Mouse (Mus musculus): ENCODE results near the gene Spata16. TPM values are rescaled to one million over a fixed set of nuclear protein-coding genes. Genes with fewer than 3 reads are reported as not detected.

Gene Spata16
- total RNA-seq, 2 experiments from 2014 or later = not detected

DNA sequence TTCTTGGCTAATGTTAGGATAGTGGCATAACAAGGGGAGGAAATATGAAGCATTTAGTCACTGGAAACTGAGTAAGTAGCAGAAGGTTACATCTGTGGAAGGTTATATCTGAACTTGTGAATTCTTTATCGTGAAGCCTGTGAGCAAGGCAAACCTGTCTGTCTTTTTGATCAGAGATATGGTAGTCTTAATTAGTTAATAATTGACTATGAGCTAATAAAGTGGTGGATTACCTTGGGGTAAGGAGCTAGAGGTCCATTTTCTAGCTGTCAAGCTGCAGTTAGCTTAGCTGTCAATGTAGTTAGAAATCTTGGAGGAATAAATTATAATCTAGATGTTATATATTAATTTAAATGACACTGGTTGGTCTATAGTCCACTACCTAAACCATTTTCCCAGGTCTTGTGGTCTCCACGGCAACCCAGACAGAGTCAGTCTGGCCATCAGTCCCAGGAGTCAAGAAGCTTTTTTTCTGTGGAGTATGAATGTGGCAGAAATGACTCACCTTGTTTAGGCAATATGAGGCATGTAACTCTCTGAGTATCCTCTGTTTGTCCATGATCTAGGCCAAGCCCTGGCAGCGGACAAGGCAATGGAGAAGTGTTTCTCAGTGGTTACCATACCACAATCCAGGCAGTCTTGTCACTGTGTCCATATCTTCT lies 331.6 kb downstream of the Spata16 start:
- intact Hi-C loops (cut with DNase I) = no loop called here
- DNase-seq = no peak

- intact Hi-C loops (cut with DNase I) = no loop called here
These were observed 333.1 kb downstream of the Spata16 start for GRCm38 (mm10) chr3:26970529-26970928.

GRCm38 (mm10) chr3:26971276-26971675 lies 333.9 kb downstream of the Spata16 start:
- no peak for DNase-seq
- intact Hi-C loops (cut with DNase I) = no loop called here

More at GRCm38 (mm10) chr3:26970529-26970928, 333.1 kb downstream of the Spata16 start:
- DNase-seq = no peak

- DNase-seq = no peak
- intact Hi-C loops (cut with DNase I) = no loop called here
These were observed 334.7 kb downstream of the Spata16 start for GRCm38 (mm10) chr3:26972105-26972504.

GRCm38 (mm10) chr3:26979603-26980002 lies 342.2 kb downstream of the Spata16 start:
- DNase-seq = peak in 1 of 2 experiments; percentile 2
- intact Hi-C loops (cut with DNase I) = no loop called here

- intact Hi-C loops (cut with DNase I) = no loop called here
- no peak for DNase-seq
These were observed 343.0 kb downstream of the Spata16 start for GRCm38 (mm10) chr3:26980371-26980770.

DNA sequence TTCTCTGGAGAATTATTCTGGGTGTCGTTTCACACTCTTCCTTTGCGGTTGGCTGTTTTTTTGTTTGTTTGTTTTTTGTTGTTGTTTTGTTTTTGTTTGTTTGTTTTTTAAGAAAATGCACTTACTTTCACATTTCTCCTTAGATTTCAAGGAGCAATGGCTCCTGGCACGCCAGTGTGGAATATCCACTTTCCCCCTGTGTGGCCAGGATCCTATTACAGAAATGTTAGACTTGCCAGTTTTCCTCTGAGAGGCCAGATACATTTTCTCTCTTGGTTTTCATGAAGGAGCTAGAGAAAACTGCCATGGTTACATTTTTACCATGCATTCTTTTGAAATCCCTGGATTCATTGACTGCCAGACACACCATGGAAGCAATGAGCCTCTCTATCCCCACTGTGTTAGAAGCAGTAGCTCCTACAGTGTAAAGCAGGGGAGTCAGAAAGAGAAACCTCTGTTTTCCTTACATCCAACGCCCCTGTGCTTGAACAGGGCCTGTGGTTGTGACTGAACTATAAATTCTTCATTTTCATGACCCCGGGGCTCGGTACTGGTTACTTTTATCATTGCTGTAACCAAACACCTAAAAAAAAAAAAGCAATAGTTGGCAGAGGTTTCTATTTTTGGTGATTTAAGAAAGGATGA lies 344.7 kb downstream of the Spata16 start:
- DNase-seq = no peak
- intact Hi-C loops (cut with DNase I) = no loop called here

- DNase-seq = no peak
- intact Hi-C loops (cut with DNase I) = no loop called here
These were observed 346.3 kb downstream of the Spata16 start for GRCm38 (mm10) chr3:26983749-26984148.

DNA sequence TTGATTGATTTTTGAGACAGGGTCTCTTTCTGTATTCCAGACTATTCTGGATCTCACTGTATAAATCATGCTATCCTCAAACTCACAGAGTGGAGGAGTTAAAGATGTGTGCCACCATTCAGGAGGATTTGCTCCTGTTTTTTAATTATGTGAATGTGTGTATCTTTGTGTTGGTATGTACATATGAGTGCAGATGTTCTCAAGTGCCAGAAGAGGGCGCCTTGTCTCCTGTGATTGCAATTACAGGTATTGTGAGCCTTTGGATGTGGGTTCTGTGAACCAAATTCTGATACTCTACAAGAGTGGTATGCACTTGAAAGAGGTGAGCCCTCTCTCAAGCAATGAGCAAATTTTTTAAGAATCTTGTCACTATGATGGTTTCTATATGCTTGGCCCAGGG lies 369.4 kb downstream of the Spata16 start:
- intact Hi-C loops (cut with DNase I) = no loop called here
- DNase-seq = no peak

DNA sequence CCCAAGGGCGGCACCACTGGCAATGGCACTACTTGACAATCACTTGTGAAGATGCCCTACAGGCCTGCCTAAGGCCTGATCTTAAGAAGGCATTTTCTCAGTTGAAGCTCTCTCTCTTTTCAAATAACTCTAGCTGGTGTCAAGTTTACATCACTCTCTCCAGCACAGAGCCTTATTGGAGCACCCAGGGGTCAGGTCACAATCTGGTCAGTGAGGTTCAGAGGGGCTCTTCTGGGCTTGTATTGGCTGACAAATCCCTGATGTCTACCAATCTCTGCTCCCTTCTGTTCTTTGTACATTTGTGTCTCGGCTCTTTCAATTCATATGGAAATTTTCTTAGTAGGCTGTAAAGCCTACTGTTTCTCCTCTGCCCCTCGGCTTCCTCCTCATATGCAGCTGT lies 390.5 kb downstream of the Spata16 start:
- intact Hi-C loops (cut with DNase I) = no loop called here
- DNase-seq = no peak

DNA sequence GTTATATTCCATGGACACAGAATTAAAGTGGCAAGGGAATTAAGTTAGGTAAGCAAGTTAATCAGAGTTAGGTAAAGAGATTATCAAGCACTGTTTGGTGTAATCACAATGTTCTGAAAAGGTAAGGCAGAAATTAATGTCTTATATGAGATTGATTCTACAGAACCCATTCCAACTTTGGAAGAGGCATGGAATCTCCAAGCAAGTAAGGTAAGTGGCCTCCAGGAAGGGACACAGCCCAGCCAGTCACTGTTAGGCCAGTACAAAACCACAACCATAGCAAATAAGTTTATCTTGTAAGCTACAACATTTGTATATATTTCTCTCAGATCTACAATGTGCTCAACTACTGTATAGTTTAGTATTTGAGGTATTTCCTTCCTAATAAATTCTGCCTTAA lies 391.1 kb downstream of the Spata16 start:
- DNase-seq = no peak
- intact Hi-C loops (cut with DNase I) = no loop called here

DNA sequence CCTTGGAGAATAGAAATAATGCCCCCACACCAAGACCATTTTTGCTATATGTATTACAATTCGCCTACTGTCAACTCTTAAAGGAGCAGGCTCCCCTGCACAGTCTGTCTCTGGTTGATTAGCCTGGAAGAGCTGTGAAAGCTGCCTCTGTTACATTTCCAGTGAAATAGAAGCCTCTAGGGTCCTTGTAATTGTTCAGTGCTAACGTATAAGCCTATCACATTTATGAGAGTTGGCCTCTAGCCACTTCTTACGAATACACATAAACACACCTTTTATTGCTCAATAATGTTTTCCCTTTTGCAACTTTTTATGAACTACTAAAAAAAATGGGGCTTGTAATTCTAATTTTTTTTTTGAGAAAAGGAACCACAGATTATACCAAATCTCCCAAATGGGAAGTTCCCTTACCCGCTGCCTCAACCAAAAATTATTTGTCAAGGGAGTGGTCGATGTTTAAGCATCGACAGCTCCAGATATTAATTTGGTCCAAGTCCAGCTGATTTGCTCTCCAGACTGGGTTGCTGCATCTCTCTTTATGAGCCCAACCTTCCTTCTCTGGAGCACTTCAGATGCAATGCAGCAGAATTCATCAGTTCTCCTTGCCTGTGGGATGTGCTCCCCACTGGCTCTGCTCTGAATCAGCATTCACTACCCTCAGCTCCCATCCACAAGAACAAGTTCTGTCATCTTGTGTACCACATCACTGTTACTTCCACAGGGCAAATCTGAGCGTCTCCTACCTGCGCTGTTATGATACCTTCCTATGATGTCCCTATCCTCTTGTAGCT lies 392.8 kb downstream of the Spata16 start:
- no peak for DNase-seq
- intact Hi-C loops (cut with DNase I) = no loop called here

Small RNA genes within 50 kb of the gene (microRNA-seq; reads per million reads assigned to microRNA genes)
- gene Gm25773 = 0 reads per million in 2 experiments
- 0 reads per million in 2 experiments for gene Gm44464

Measured in heart, postnatal 10 days (tissue).